Mouse (Mus musculus): ENCODE data around the gene Hist1h4h. TPM values are rescaled to one million over a fixed set of nuclear protein-coding genes. Genes with fewer than 3 reads are reported as not detected.
"Not testable (repeated sequence)": the region's sequence is repeated elsewhere in the genome, so short reads cannot be mapped to it uniquely, and the experiment has no call there.

Hist1h4h gene
- polyA plus RNA-seq, 1 experiment from 2014 or later, result 3.3 TPM

DNA sequence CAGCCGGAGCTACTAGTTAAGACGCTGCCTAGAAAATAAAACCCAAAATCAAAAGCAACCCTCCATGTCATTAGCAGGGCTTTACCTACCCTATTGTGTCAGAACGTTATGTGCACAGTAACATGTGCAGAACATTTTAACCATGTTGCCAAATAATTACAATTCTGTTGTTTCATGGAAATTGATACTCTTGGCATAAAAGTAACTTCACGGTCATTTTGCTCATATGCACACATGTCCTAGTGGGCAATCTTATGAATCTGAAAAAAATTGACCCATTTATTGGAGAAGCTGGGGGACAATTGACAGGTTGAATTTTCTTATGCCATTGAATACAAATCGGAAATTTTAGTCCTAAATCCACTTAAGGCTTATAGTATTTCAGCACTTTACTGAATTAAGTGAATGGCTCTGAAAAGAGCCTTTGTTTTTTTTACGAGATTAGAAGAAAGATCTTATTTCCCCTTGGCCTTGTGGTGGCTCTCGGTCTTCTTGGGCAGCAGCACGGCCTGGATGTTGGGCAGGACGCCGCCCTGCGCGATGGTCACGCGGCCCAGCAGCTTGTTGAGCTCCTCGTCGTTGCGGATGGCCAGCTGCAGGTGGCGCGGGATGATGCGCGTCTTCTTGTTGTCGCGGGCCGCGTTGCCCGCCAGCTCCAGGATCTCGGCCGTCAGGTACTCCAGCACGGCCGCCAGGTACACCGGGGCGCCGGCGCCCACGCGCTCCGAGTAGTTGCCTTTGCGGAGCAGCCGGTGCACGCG is 39.6 kb downstream of the Hist1h4h start:
- not testable (repeated sequence) for H3K36me3 ChIP-seq (ENCODE audit: control insufficient read depth, insufficient read depth, low read length); DNase-seq (ENCODE audit: low spot score); ATAC-seq (replicated peaks; ENCODE audit: low FRiP score); H3K4me1 ChIP-seq (replicated peaks; ENCODE audit: control insufficient read depth, insufficient read depth, low read length); H3K9me3 ChIP-seq (ENCODE audit: control insufficient read depth, low read length); H3K27me3 ChIP-seq (replicated peaks; ENCODE audit: control insufficient read depth, insufficient read depth, low read length)
- H3K27ac ChIP-seq (ENCODE audit: low read depth, low read length), result peak overlapping the region; percentile 97
- WGBS, result 2% methylated on average over 24 of the region's 41 CpGs
- peak overlapping the region; percentile 69 for H3K9ac ChIP-seq (ENCODE audit: low read depth, low read length)
- peak overlapping the region; percentile 37 for H3K4me3 ChIP-seq (ENCODE audit: low read depth, low read length)
- peak overlapping the region; percentile 66 for H3K4me2 ChIP-seq

DNA sequence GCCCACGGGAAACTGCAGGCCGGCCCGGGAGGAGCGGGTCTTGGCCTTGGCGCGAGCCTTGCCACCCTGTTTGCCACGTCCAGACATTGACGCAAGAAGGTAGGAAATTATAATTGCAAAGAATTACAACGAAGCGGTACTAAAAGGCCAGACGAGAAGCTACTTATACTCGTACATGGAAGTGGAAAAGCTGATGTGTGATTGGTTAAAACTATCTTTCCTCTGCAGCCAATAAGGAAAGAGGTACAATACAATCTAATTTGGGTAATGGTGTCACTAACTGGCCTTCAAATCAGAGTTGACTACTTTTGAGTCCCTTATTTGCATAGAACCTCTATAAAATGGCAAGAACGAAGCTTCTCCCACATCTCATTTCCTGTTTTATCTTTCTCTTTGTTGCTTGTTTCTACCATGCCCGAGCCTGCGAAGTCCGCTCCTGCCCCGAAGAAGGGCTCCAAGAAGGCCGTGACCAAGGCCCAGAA is 40.2 kb downstream of the Hist1h4h start, which contains the start of the genes Hist1h2ae and Hist1h2bg:
TSS of gene Hist1h2ae (minus strand) at position 199 of the 482 bp plus-strand sequence.
TSS of gene Hist1h2bg (plus strand) at position 375 of the 482 bp plus-strand sequence.
- Histone ChIP-seq H3K4me2 (peak within 1 kb of the TSS; percentile 73), H3K9me3 (ENCODE audit: control insufficient read depth, low read length) (no peaks in the 10 kb centered on the region), H3K27me3 (replicated peaks; ENCODE audit: control insufficient read depth, insufficient read depth, low read length) (no peaks in the 10 kb centered on the region), H3K4me1 (replicated peaks; ENCODE audit: control insufficient read depth, insufficient read depth, low read length) (no peaks in the 10 kb centered on the region), H3K27ac (ENCODE audit: low read depth, low read length) (peak within 1 kb of the TSS; percentile 98), H3K4me3 (ENCODE audit: low read depth, low read length) (peak within 1 kb of the TSS; percentile 50), H3K9ac (ENCODE audit: low read depth, low read length) (peak within 1 kb of the TSS; percentile 79), H3K36me3 (ENCODE audit: control insufficient read depth, insufficient read depth, low read length) (no peaks in the 10 kb centered on the region)
- DNase-seq (ENCODE audit: low spot score) (peak; percentile 77), ATAC-seq (replicated peaks; ENCODE audit: low FRiP score) (peak; percentile 82)
- 0% methylated on average over 18 of the region's 18 CpGs for WGBS

DNA sequence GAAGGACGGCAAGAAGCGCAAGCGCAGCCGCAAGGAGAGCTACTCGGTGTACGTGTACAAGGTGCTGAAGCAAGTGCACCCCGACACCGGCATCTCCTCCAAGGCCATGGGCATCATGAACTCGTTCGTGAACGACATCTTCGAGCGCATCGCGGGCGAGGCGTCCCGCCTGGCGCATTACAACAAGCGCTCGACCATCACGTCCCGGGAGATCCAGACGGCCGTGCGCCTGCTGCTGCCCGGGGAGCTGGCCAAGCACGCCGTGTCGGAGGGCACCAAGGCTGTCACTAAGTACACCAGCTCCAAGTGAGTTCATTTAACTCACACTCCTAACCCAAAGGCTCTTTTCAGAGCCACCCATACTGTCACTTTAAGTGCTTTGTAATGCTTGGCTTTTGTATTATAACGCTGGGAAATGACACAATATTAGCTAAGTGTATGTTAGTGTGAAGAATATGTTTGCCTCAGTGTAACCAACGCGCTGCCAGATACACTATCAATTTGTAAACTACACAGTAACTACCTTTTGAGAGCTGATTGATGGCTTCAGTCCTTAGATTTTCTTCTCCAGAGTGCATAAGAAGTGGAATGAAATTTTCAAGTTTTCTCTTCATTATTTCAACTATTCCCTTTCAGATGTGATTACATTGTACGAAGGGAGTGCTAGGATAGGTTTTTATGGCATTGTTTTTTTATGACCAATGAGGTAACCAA is 40.8 kb downstream of the Hist1h4h start:
- Histone ChIP-seq H3K4me3 (ENCODE audit: low read depth, low read length) (peak overlapping the region; percentile 50), H3K27ac (ENCODE audit: low read depth, low read length) (peak overlapping the region; percentile 98), H3K9ac (ENCODE audit: low read depth, low read length) (peak overlapping the region; percentile 79), H3K4me2 (peak overlapping the region; percentile 73)
- peak; percentile 10 for ATAC-seq (replicated peaks; ENCODE audit: low FRiP score)
- H3K36me3 ChIP-seq (ENCODE audit: control insufficient read depth, insufficient read depth, low read length); H3K9me3 ChIP-seq (ENCODE audit: control insufficient read depth, low read length); DNase-seq (ENCODE audit: low spot score); H3K27me3 ChIP-seq (replicated peaks; ENCODE audit: control insufficient read depth, insufficient read depth, low read length); H3K4me1 ChIP-seq (replicated peaks; ENCODE audit: control insufficient read depth, insufficient read depth, low read length): not testable (repeated sequence)
- WGBS, result under 1% methylated on average over 9 of the region's 34 CpGs

DNA sequence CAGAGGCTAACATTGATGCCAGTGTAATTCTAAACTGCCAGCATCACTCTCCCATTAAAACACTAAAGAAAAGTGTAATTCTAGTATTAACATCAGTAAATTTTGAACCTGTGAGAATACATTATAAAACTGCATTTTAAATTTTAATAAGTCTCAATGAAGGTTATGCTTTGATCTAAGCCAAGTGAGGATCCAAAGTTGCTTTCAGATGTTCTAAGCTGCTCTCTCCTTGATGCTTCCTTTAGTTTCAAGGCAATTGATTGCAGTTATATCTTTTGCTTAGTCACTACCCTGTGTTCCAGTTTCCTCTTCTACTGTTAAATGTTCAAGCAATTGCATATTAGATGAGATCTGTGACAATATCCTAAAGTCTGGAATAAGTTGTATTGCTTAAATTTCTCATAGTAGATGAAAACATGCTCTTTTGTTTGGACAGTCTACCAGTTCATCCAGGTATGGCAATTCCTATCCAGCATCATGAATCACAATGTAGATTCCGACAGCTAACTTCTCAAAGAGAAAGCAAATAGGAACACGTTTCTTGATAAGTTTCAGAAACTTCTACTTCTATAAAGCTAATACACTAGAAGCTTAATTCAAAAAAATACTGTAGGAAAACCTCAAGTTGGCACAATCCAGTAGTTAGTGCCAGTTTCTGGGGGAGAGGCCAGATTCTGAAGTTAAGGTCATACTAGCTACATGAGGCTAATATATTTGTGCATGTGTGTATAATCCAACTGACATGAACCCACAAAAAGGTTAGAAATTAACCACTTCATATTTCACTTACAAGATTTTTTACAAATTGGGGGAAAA is 41.6 kb downstream of the Hist1h4h start:
- no peak for ATAC-seq (replicated peaks; ENCODE audit: low FRiP score)
- Histone ChIP-seq H3K4me3 (ENCODE audit: low read depth, low read length) (peak overlapping the region; percentile 50), H3K4me2 (peak overlapping the region; percentile 73), H3K27ac (ENCODE audit: low read depth, low read length) (peak overlapping the region; percentile 98), H3K4me1 (replicated peaks; ENCODE audit: control insufficient read depth, insufficient read depth, low read length) (peaks cover 7% of the 10 kb centered on the region), H3K27me3 (replicated peaks; ENCODE audit: control insufficient read depth, insufficient read depth, low read length) (no peaks in the 10 kb centered on the region), H3K36me3 (ENCODE audit: control insufficient read depth, insufficient read depth, low read length) (no peaks in the 10 kb centered on the region), H3K9me3 (ENCODE audit: control insufficient read depth, low read length) (no peaks in the 10 kb centered on the region), H3K9ac (ENCODE audit: low read depth, low read length) (peak overlapping the region; percentile 79)
- no peak for DNase-seq (ENCODE audit: low spot score)
- WGBS, result 32% methylated on average over 2 of the region's 2 CpGs

DNA sequence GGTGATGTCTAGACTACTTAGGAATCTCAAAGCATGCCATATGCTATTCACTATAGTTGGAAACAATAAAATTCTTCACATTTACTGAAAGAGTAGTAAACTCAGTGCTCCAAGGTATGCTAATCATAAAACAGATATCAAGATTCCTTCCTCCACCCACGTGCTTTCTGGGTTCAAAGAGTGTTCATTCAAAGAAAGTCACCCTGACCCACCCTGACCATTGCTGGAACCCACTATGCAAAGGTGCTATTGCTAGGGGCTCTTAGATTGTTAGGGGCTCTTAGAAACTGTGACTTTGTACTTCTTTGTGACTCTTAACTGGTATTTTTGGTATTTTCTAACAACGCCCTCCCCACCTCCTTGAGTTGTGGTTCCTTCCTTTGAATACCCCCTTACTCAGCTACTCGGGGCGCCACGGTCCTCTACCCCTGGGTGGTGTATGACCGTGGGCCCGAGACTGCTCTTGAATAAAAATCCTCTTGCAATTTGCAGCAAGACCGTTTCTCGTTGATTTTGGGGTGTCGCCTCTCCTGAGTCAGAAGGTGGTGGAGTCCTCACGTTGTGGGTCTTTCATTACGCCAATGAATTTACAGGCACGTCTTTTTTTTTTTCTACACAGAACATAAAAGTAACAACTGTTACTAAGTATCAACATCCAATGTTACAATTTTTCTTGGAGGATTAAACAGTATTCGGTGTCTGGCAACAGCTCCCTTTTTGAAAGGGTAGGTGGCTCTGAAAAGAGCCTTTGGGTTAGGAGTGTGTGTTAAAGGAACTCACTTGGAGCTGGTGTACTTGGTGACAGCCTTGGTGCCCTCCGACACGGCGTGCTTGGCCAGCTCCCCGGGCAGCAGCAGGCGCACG is 42.4 kb downstream of the Hist1h4h start:
- Histone ChIP-seq H3K27ac (ENCODE audit: low read depth, low read length) (peak overlapping the region; percentile 98), H3K4me2 (peak overlapping the region; percentile 73), H3K4me3 (ENCODE audit: low read depth, low read length) (peak overlapping the region; percentile 50), H3K9ac (ENCODE audit: low read depth, low read length) (peak overlapping the region; percentile 79)
- H3K36me3 ChIP-seq (ENCODE audit: control insufficient read depth, insufficient read depth, low read length); H3K9me3 ChIP-seq (ENCODE audit: control insufficient read depth, low read length); DNase-seq (ENCODE audit: low spot score); ATAC-seq (replicated peaks; ENCODE audit: low FRiP score); H3K27me3 ChIP-seq (replicated peaks; ENCODE audit: control insufficient read depth, insufficient read depth, low read length); H3K4me1 ChIP-seq (replicated peaks; ENCODE audit: control insufficient read depth, insufficient read depth, low read length): not testable (repeated sequence)
- 8% methylated on average over 18 of the region's 20 CpGs for WGBS

DNA sequence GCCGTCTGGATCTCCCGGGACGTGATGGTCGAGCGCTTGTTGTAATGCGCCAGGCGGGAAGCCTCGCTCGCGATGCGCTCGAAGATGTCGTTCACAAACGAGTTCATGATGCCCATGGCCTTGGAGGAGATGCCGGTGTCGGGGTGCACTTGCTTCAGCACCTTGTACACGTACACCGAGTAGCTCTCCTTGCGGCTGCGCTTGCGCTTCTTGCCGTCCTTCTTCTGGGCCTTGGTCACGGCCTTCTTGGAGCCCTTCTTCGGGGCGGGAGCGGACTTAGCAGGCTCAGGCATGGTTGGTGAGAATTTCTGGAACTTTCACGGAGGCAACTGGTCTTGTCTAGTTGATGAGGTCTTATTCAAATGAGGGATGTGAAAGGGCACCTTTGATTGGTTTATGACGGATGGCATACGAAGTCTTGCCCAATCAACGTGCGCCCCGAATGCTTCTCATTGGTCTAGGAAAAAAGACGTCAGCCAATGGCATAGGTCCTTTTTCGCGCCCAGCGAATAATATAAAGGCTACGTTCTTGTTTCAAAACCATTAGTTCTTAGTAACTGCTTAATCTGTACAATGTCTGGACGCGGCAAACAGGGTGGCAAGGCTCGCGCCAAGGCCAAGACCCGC is 43.2 kb downstream of the Hist1h4h start, which contains the start of the genes Hist1h2bf and Hist1h2ad:
TSS of gene Hist1h2bf (minus strand) at position 299 of the 627 bp plus-strand sequence.
TSS of gene Hist1h2ad (plus strand) at position 484 of the 627 bp plus-strand sequence.
- ATAC-seq (replicated peaks; ENCODE audit: low FRiP score), result peak; percentile 77
- WGBS, result under 1% methylated on average over 30 of the region's 42 CpGs

DNA sequence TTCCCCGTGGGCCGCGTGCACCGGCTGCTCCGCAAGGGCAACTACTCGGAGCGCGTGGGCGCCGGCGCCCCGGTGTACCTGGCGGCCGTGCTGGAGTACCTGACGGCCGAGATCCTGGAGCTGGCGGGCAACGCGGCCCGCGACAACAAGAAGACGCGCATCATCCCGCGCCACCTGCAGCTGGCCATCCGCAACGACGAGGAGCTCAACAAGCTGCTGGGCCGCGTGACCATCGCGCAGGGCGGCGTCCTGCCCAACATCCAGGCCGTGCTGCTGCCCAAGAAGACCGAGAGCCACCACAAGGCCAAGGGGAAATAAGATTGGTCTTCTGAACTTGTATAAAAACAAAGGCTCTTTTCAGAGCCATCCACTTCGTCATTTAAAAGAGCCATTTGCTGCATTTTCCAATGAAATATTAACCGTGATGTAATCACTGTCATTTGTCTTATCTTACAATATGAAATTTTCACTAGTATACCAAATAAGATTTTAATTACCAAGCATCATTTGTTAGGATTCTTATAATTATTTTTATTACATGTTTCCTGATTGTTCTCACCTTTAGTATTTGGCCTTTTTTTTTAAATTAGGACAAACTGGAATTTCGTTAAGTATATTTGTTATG is 43.8 kb downstream of the Hist1h4h start:
- Histone ChIP-seq H3K4me2 (peak overlapping the region; percentile 92), H3K9ac (ENCODE audit: low read depth, low read length) (peak overlapping the region; percentile 70), H3K4me3 (ENCODE audit: low read depth, low read length) (peak overlapping the region; percentile 34), H3K27ac (ENCODE audit: low read depth, low read length) (peak overlapping the region; percentile 98)
- not testable (repeated sequence) for ATAC-seq (replicated peaks; ENCODE audit: low FRiP score); H3K9me3 ChIP-seq (ENCODE audit: control insufficient read depth, low read length); DNase-seq (ENCODE audit: low spot score); H3K27me3 ChIP-seq (replicated peaks; ENCODE audit: control insufficient read depth, insufficient read depth, low read length); H3K36me3 ChIP-seq (ENCODE audit: control insufficient read depth, insufficient read depth, low read length); H3K4me1 ChIP-seq (replicated peaks; ENCODE audit: control insufficient read depth, insufficient read depth, low read length)
- WGBS, result under 1% methylated on average over 6 of the region's 39 CpGs

More for the DNA sequence above, 43.2 kb downstream of the Hist1h4h start, which contains the start of the genes Hist1h2bf and Hist1h2ad:
- peak within 1 kb of the TSS; percentile 99 for H3K27ac ChIP-seq (ENCODE audit: low read depth, low read length)
- not testable (repeated sequence) for H3K36me3 ChIP-seq (ENCODE audit: control insufficient read depth, insufficient read depth, low read length); H3K27me3 ChIP-seq (replicated peaks; ENCODE audit: control insufficient read depth, insufficient read depth, low read length); H3K9me3 ChIP-seq (ENCODE audit: control insufficient read depth, low read length); H3K4me1 ChIP-seq (replicated peaks; ENCODE audit: control insufficient read depth, insufficient read depth, low read length)
- peak within 1 kb of the TSS; percentile 92 for H3K4me2 ChIP-seq
- peak; percentile 80 for DNase-seq (ENCODE audit: low spot score)
- peak within 1 kb of the TSS; percentile 50 for H3K4me3 ChIP-seq (ENCODE audit: low read depth, low read length)
- peak within 1 kb of the TSS; percentile 79 for H3K9ac ChIP-seq (ENCODE audit: low read depth, low read length)

All from liver, embryonic 11.5 days (tissue).